Mouse (Mus musculus) CH12.LX (cell line): Measurements from ENCODE around the gene Rtn4rl1. TPM values are rescaled to one million over a fixed set of nuclear protein-coding genes. Genes with fewer than 3 reads are reported as not detected.
A peak's percentile ranks its signal among the peaks of the same experiment; 100 is the strongest.

Source experiments
- DNase-seq: peaks from one replicate; pipeline ENCODE4 v3.0.0-alpha.2; 2013; ENCODE audit errors: extremely low read depth
- H3K27ac ChIP-seq: 2 replicates; pipeline ENCODE4 v1.5.1; 2012; ENCODE audit warnings: low read depth, mild to moderate bottlenecking, control low read depth, moderate library complexity; ENCODE audit not compliant: insufficient read depth
- H3K27me3 ChIP-seq: replicated peaks from 2 replicates; pipeline ENCODE3; 2012; ENCODE audit warnings: inconsistent platforms
- H3K36me3 ChIP-seq, 2 experiments: replicated peaks in 1 of 2; 2 replicates each; pipeline versions ENCODE3 to v1.6.1; 2012; ENCODE audit warnings: inconsistent platforms in 1 of 2, low read length in 1 of 2, mild to moderate bottlenecking in 1 of 2, mixed read lengths in 1 of 2, moderate library complexity in 1 of 2; ENCODE audit not compliant: control insufficient read depth in 1 of 2, insufficient read depth in 1 of 2
- H3K4me1 ChIP-seq, 2 experiments: 2 replicates each; pipeline ENCODE4 v1.6.1; 2012; ENCODE audit warnings: inconsistent platforms in 1 of 2, moderate library complexity in 1 of 2; ENCODE audit not compliant: insufficient read depth in 2 of 2, control insufficient read depth in 1 of 2
- H3K4me2 ChIP-seq: 2 replicates; pipeline ENCODE4 v1.6.1; 2012; ENCODE audit warnings: low read depth, mild to moderate bottlenecking, control low read depth; ENCODE audit not compliant: poor library complexity, insufficient read depth, severe bottlenecking
- H3K4me3 ChIP-seq, 3 experiments: fragments of 150-350 bp in 1 of 3; sonication (generic) in 1 of 3; replicated peaks in 1 of 3; 2 replicates each; pipeline versions ENCODE3 to v1.5.1; 2011 to 2012; ENCODE audit warnings: low read depth in 2 of 3, low read length in 2 of 3, mild to moderate bottlenecking in 2 of 3, moderate library complexity in 2 of 3, control low read depth in 1 of 3, improper control_type of control experiment in 1 of 3, inconsistent platforms in 1 of 3, mixed read lengths in 1 of 3; ENCODE audit not compliant: poor library complexity in 1 of 3
- H3K79me2 ChIP-seq: replicated peaks from 2 replicates; pipeline ENCODE4 v1.6.1; 2012; ENCODE audit warnings: mild to moderate bottlenecking, moderate library complexity; ENCODE audit not compliant: control insufficient read depth, poor library complexity, insufficient read depth, severe bottlenecking; ENCODE audit errors: extremely low read depth
- H3K9ac ChIP-seq: 2 replicates; pipeline ENCODE4 v1.6.1; 2012; ENCODE audit warnings: low read depth, mild to moderate bottlenecking, control low read depth, moderate library complexity; ENCODE audit not compliant: insufficient read depth
- H3K9me3 ChIP-seq: replicated peaks from 2 replicates; pipeline ENCODE3; 2012; ENCODE audit warnings: low read length, inconsistent platforms, mixed read lengths
- CHD1 ChIP-seq: IDR thresholded peaks from 2 replicates; pipeline ENCODE4 v1.6.1; 2012; ENCODE audit warnings: low read depth, low read length, improper control_type of control experiment, inconsistent platforms
- CHD2 ChIP-seq: IDR thresholded peaks from 2 replicates; pipeline ENCODE4 v1.6.1; 2011; ENCODE audit warnings: low read length, improper control_type of control experiment
- CTCF ChIP-seq, 2 experiments: IDR thresholded peaks in 1 of 2; conservative IDR thresholded peaks in 1 of 2; 2 replicates each; pipeline ENCODE4 v1.5.1; 2011 to 2012; ENCODE audit warnings: low read depth in 2 of 2, low read length in 2 of 2, improper control_type of control experiment in 1 of 2, inconsistent platforms in 1 of 2, mild to moderate bottlenecking in 1 of 2, moderate library complexity in 1 of 2
- E2F4 ChIP-seq: IDR thresholded peaks from 2 replicates; pipeline ENCODE4 v1.6.1; 2011; ENCODE audit warnings: low read depth, low read length, improper control_type of control experiment; ENCODE audit not compliant: insufficient replicate concordance
- IRF4 ChIP-seq: IDR thresholded peaks from 2 replicates; pipeline ENCODE4 v1.6.1; 2014; ENCODE audit warnings: low read depth, mild to moderate bottlenecking, inconsistent platforms, low read length, improper control_type of control experiment
- RAD21 ChIP-seq: IDR thresholded peaks from 2 replicates; pipeline ENCODE4 v1.6.1; 2011; ENCODE audit warnings: low read depth, mild to moderate bottlenecking, low read length, improper control_type of control experiment, moderate library complexity
- SMC3 ChIP-seq: IDR thresholded peaks from 2 replicates; pipeline ENCODE4 v1.6.1; 2011; ENCODE audit warnings: low read depth, low read length, improper control_type of control experiment
- TCF12 ChIP-seq: IDR thresholded peaks from 2 replicates; pipeline ENCODE4 v1.6.1; 2014; ENCODE audit warnings: low read depth, mild to moderate bottlenecking, inconsistent platforms, low read length, improper control_type of control experiment
- UBTF ChIP-seq: IDR thresholded peaks from 2 replicates; pipeline ENCODE4 v1.6.1; 2012; ENCODE audit warnings: low read depth, mild to moderate bottlenecking, inconsistent platforms, low read length, improper control_type of control experiment, moderate library complexity
- ZC3H11A ChIP-seq: IDR thresholded peaks from 2 replicates; pipeline ENCODE4 v1.6.1; 2012; ENCODE audit warnings: low read depth, mild to moderate bottlenecking, inconsistent platforms, low read length, improper control_type of control experiment
- dilution Hi-C: fragments of 300-500 bp; cut with MboI; formaldehyde crosslinking; loops from 2 replicates; pipeline ENCODE4 v1.14.3; 2020; ENCODE audit warnings: low sequenced_read_pairs; ENCODE audit not compliant: extremely low pct_unique_long_range_greater_than_20kb, extremely low pct_ligation_motif_present
- in situ Hi-C: fragments of 300-500 bp; cut with MboI; formaldehyde crosslinking; loops from 3 replicates; pipeline ENCODE4 v1.14.3; 2019; ENCODE audit warnings: low sequenced_read_pairs, low pct_ligation_motif_present, low pct_unique_long_range_greater_than_20kb, mixed read lengths
- polyA plus RNA-seq: library from polyadenylated mRNA; unstranded; fragments of >175 nt; gene quantifications from 2 replicates; pipeline ENCODE4 v1.2.1, GENCODE M21; 2012; ENCODE audit warnings: low read depth; ENCODE audit not compliant: insufficient read length
- total RNA-seq, 2 experiments: library from RNA; depleted of rRNA; stranded (reverse); fragments of 300-350 nt in 1 of 2; fragments of >200 nt in 1 of 2; gene quantifications; 2 replicates each; pipeline ENCODE4 v1.2.3; 2012 to 2014

Gene Rtn4rl1
- total and polyA plus RNA-seq, 3 experiments = 0.04 to 0.09 TPM; not detected in 1

- DNase-seq = peak; percentile 80
- dilution Hi-C loops (no loop called here), in situ Hi-C loops (loop anchor here (5.0 kb wide), 2 partner anchors 35 to 95 kb away; no protein-coding TSS in a partner anchor)
- Histone ChIP-seq H3K4me2 (peak overlapping the region; percentile 89), H3K27me3 (peaks cover 57% of the 10 kb centered on the region), H3K4me3 (no peak overlapping the region), H3K27ac (no peak overlapping the region), H3K36me3 (peaks cover 0 to 6% of the 10 kb centered on the region in 2 experiments), H3K9ac (no peak overlapping the region), H3K4me1 (peaks cover 25 to 49% of the 10 kb centered on the region in 2 experiments), H3K9me3 (peaks cover 8% of the 10 kb centered on the region), H3K79me2 (peaks cover 21% of the 10 kb centered on the region)
- TF ChIP-seq E2F4 (no peak), CHD2 (peak; percentile 63; the same call in 1 of the 2 replicates), CTCF (conservative IDR thresholded peaks at IDR 0.05 in 1 of 2, IDR thresholded peaks at IDR 0.05 in 1 of 2; ENCODE audit: low read depth in 2 of 2, low read length in 2 of 2) (peak; percentile 57 to 97), TCF12 (peak; percentile 15; the same call in 1 of the 2 replicates), ZC3H11A (peak; percentile 62; the same call in 1 of the 2 replicates), RAD21 (peak; percentile 92), CHD1 (no peak), SMC3 (peak; percentile 92), IRF4 (peak; percentile 27; the same call in 1 of the 2 replicates)
Observed at GRCm38 (mm10) chr11:75192336-75193214, 1.0 kb upstream of the Rtn4rl1 start.

GRCm38 (mm10) chr11:75194121-75194849 lies 702 bp downstream of the Rtn4rl1 start:
- no peak overlapping the region for H3K27ac ChIP-seq
- peaks cover 21 to 44% of the 10 kb centered on the region in 2 experiments for H3K4me1 ChIP-seq
- H3K9ac ChIP-seq = no peak overlapping the region
- TF ChIP-seq CTCF (conservative IDR thresholded peaks at IDR 0.05 in 1 of 2, IDR thresholded peaks at IDR 0.05 in 1 of 2; ENCODE audit: low read depth in 2 of 2, low read length in 2 of 2) (no peak), UBTF (peak; percentile 1; the same call in 1 of the 2 replicates)
- dilution Hi-C loops = no loop called here
- peaks cover 9% of the 10 kb centered on the region; the same call in 1 of the 2 replicates for H3K79me2 ChIP-seq
- no peak for DNase-seq
- no peaks in the 10 kb centered on the region for H3K36me3 ChIP-seq
- peak overlapping the region in 1 of 3 experiments; percentile 57 for H3K4me3 ChIP-seq
- H3K27me3 ChIP-seq = peaks cover 62% of the 10 kb centered on the region
- H3K4me2 ChIP-seq = peak overlapping the region; percentile 89
- H3K9me3 ChIP-seq = peaks cover 8% of the 10 kb centered on the region
- in situ Hi-C loops = loop anchor here (5.0 kb wide), 2 partner anchors 33 to 93 kb away; no protein-coding TSS in a partner anchor
